Mouse (Mus musculus): Measurements from ENCODE around the gene Nanos2. TPM values are rescaled to one million over a fixed set of nuclear protein-coding genes. Genes with fewer than 3 reads are reported as not detected.

The Nanos2 gene
- polyA plus RNA-seq, 1 experiment from 2014 or later: not detected

DNA sequence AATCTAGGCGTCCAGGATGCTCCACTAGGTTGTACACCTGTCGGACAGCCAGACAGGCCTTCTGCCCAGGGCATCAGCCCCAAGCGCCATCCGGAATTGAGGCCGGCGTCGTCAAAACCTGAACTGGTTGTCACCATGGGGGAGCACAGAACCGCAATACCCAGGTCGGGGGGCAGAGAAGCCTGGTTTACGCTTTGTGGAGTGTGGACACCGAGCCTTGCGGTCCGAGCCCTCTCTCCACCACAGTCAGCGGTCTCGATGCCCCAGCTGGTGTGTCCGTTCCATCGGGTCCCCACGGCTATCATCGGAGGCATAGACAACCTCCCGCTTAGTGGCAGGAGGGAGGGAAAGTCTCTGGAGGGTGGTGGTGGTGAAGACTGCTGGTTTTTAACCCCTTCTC is 24.4 kb upstream of the Nanos2 start:
- H3K4me1 ChIP-seq: peaks cover 19% of the 10 kb centered on the region
- peak overlapping the region; percentile 43 for H3K4me2 ChIP-seq
- 1% methylated on average over 20 of the region's 20 CpGs for WGBS
- H3K9me3 ChIP-seq: no peaks in the 10 kb centered on the region
- H3K27me3 ChIP-seq (replicated peaks): peaks cover 72% of the 10 kb centered on the region
- no peak for ATAC-seq (ENCODE audit: insufficient read depth, low FRiP score, low read depth)
- no peak overlapping the region for H3K27ac ChIP-seq
- no peak overlapping the region for H3K9ac ChIP-seq
- H3K36me3 ChIP-seq: no peaks in the 10 kb centered on the region
- H3K4me3 ChIP-seq (replicated peaks): peak overlapping the region; percentile 8; the same call in 1 of the 2 replicates

DNA sequence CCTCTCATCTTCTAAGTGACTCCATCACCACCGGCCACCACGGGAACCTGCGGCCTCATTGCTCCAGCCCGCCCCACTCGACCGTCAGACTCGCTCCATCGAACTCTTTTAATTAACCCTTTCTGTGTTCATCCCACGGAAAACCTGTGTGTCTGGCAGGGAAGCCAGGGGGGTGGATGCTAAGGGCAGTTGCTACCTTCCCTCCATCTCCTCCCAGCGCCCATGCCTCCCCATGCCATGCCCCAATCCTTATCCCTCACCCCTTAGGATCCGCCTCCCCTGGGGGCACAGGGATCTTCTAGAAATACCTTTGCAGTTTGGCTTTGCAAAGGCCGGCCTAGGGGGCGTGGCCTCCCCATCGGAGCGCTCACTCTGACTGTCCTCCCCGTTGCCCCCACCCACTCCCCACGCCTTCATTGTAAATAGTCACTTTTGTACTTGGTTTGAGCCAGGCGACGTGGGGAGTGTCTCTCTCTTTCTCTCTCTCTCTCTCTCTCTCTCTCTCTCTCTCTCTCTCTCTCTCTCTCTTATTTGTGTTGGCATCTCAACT is 23.8 kb upstream of the Nanos2 start:
- Histone ChIP-seq H3K36me3 (no peaks in the 10 kb centered on the region), H3K27me3 (replicated peaks) (peaks cover 67% of the 10 kb centered on the region), H3K4me3 (replicated peaks) (no peak overlapping the region), H3K9ac (no peak overlapping the region), H3K4me2 (no peak overlapping the region; the same call in 1 of the 2 replicates), H3K4me1 (peaks cover 15% of the 10 kb centered on the region; the same call in 1 of the 2 replicates), H3K9me3 (no peaks in the 10 kb centered on the region), H3K27ac (no peak overlapping the region)
- WGBS: 1% methylated on average over 19 of the region's 19 CpGs
- ATAC-seq (ENCODE audit: insufficient read depth, low FRiP score, low read depth): no peak

DNA sequence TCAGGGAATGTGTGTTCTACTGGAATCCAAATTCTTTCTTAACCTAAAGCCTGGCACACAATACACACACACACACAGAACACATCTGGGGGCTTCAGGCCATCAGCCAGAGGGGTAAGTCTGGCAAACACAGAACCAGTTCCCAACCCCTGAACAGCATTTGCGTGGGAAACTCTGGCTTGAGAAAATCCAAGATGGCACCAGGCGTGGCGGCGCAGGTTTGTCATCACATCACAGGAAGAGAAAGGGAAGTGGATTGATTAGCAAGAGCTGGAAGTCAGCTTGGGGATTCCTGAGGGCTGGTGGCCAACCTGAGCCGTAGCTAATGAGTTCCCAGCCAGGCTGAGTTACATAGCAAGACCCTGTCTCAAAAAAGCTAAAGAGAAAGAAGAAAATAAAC is 21.9 kb upstream of the Nanos2 start:
- ATAC-seq (ENCODE audit: insufficient read depth, low FRiP score, low read depth): no peak
- no peak overlapping the region for H3K4me3 ChIP-seq (replicated peaks)
- no peak overlapping the region for H3K9ac ChIP-seq
- H3K36me3 ChIP-seq: no peaks in the 10 kb centered on the region
- no peak overlapping the region for H3K27ac ChIP-seq
- peaks cover 50% of the 10 kb centered on the region for H3K27me3 ChIP-seq (replicated peaks)
- H3K9me3 ChIP-seq: no peaks in the 10 kb centered on the region
- 75% methylated on average over 5 of the region's 5 CpGs for WGBS
- peaks cover 11% of the 10 kb centered on the region; the same call in 1 of the 2 replicates for H3K4me1 ChIP-seq
- H3K4me2 ChIP-seq: no peak overlapping the region

DNA sequence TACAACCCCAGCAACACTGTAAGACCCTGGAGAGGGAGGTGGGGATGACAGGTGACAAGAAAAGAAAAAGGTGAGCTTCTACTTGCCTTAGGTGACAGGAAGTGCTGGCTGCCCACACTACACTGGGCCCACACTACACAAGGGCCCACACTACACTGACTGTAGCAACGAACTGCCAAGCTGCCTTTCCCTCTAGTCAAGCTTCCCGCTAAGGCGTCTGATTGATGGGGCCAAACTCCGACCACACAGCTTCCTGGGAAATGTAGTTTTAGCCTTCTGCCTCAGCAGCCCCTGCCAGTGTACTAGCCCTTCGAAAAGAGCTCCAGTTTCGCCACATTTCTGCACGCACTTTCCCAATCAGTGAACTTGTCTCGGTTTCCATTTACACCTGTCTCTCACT is 19.6 kb upstream of the Nanos2 start:
- H3K27me3 ChIP-seq (replicated peaks): peaks cover 28% of the 10 kb centered on the region
- peaks cover 7% of the 10 kb centered on the region; the same call in 1 of the 2 replicates for H3K4me1 ChIP-seq
- no peak overlapping the region for H3K4me2 ChIP-seq
- no peak overlapping the region for H3K4me3 ChIP-seq (replicated peaks)
- 11% methylated on average over 8 of the region's 8 CpGs for WGBS
- H3K9me3 ChIP-seq: no peaks in the 10 kb centered on the region
- H3K27ac ChIP-seq: no peak overlapping the region
- no peak overlapping the region for H3K9ac ChIP-seq
- no peak; the same call in 1 of the 2 replicates for ATAC-seq (ENCODE audit: insufficient read depth, low FRiP score, low read depth)
- H3K36me3 ChIP-seq: no peaks in the 10 kb centered on the region

DNA sequence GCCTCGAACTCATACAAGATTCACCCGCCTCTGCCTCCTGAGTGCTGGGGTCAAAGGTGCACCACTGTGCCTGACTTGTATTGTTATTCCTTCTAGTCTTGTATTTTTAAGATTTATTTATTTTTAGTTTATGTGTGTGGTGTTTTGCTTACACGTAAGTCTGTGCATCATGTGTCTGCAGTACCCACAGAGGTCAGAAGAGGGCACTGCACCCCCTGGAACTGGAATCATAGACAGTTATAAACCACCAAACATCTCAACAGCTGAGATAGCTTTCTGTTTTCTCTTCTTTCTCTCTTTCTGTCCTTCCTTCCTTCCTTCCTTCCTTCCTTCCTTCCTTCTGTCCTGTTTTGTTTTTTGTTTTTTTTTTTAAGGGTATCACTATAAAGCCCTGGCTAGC is 16.2 kb upstream of the Nanos2 start:
- ATAC-seq (ENCODE audit: insufficient read depth, low FRiP score, low read depth): no peak
- no peak overlapping the region for H3K4me3 ChIP-seq (replicated peaks)
- H3K9me3 ChIP-seq: no peaks in the 10 kb centered on the region
- H3K4me1 ChIP-seq: no peaks in the 10 kb centered on the region
- WGBS: 84% methylated on average over 3 of the region's 3 CpGs
- 0 out of 2 replicates have a peak, but pooled peaks cover 4% of the 10 kb centered on the region for H3K27me3 ChIP-seq (replicated peaks)
- no peak overlapping the region for H3K9ac ChIP-seq
- H3K27ac ChIP-seq: no peak overlapping the region
- no peaks in the 10 kb centered on the region for H3K36me3 ChIP-seq
- no peak overlapping the region for H3K4me2 ChIP-seq

DNA sequence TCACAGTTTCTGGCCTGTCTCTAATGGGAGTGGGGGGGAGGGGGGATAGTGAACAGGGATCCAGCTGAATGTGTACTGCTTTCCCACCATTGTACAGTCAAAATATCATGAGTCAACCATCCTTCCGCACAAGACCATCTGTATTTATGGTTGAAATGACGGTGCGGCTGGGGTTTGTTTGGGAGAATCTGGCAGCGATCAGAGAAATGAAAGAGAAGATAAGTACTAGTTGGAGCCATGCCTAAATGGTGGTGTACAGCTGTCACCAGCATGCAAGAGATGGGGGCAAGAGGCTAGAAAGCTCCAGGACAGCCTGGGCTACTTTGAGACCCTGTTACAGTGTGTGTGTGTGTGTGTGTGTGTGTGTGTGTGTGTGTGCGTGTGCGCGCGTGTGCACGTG is 8.8 kb upstream of the Nanos2 start:
- H3K4me1 ChIP-seq: no peaks in the 10 kb centered on the region
- no peak overlapping the region for H3K9ac ChIP-seq
- H3K36me3 ChIP-seq: no peaks in the 10 kb centered on the region
- H3K4me3 ChIP-seq (replicated peaks): no peak overlapping the region
- no peak overlapping the region for H3K27ac ChIP-seq
- WGBS: 64% methylated on average over 9 of the region's 9 CpGs
- H3K9me3 ChIP-seq: no peaks in the 10 kb centered on the region
- no peak overlapping the region for H3K4me2 ChIP-seq
- H3K27me3 ChIP-seq (replicated peaks): 0 out of 2 replicates have a peak, but pooled peaks cover 4% of the 10 kb centered on the region
- no peak for ATAC-seq (ENCODE audit: insufficient read depth, low FRiP score, low read depth)

DNA sequence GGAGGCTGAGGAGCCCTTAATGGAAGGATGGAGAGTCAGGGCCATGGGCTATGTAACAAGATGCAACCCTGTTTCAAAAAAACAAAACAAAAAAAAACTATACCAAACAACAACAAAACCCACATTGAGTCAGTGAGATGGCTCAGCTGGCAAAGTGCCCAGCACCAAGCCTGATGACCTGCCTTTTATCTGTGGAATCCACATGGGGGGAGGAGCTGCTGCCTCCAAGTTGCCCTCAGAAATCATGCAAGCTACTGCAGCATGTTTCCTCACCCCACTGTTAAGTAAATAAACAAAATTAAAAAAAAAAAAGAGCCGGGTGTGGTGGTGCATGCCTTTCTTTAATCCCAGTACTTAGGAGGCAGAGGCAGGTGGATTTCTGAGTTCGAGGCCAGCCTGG is 697 bp upstream of the Nanos2 start:
- WGBS: 62% methylated on average over 2 of the region's 2 CpGs
- Histone ChIP-seq H3K36me3 (no peaks in the 10 kb centered on the region), H3K9me3 (no peaks in the 10 kb centered on the region), H3K4me3 (replicated peaks) (no peak overlapping the region), H3K4me2 (no peak overlapping the region), H3K4me1 (peaks cover 8% of the 10 kb centered on the region), H3K27me3 (replicated peaks) (peaks cover 5% of the 10 kb centered on the region; the same call in 1 of the 2 replicates), H3K9ac (no peak overlapping the region), H3K27ac (no peak overlapping the region)
- ATAC-seq (ENCODE audit: insufficient read depth, low FRiP score, low read depth): no peak

DNA sequence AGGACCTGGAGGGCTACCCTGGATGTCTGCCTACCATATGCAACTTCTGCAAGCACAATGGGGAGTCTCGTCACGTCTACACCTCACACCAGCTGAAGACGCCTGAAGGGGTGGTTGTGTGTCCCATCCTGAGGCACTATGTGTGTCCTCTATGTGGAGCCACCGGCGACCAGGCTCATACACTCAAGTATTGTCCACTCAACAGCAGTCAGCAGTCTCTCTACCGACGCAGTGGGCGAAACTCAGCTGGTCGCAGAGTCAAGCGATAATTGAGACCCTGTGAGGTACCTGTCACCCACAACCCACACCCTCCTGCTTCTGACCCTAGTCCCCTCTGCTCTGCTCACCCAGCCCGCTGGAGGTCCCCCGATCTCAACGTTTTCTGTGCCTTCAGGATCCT is 547 bp downstream of the Nanos2 start:
- peaks cover 18% of the 10 kb centered on the region for H3K4me1 ChIP-seq
- ATAC-seq (ENCODE audit: insufficient read depth, low FRiP score, low read depth): no peak
- no peaks in the 10 kb centered on the region for H3K9me3 ChIP-seq
- H3K4me2 ChIP-seq: no peak overlapping the region
- no peak overlapping the region for H3K9ac ChIP-seq
- 68% methylated on average over 13 of the region's 13 CpGs for WGBS
- H3K27ac ChIP-seq: no peak overlapping the region
- no peak overlapping the region for H3K4me3 ChIP-seq (replicated peaks)
- H3K36me3 ChIP-seq: no peaks in the 10 kb centered on the region
- peaks cover 18% of the 10 kb centered on the region; the same call in 1 of the 2 replicates for H3K27me3 ChIP-seq (replicated peaks)

DNA sequence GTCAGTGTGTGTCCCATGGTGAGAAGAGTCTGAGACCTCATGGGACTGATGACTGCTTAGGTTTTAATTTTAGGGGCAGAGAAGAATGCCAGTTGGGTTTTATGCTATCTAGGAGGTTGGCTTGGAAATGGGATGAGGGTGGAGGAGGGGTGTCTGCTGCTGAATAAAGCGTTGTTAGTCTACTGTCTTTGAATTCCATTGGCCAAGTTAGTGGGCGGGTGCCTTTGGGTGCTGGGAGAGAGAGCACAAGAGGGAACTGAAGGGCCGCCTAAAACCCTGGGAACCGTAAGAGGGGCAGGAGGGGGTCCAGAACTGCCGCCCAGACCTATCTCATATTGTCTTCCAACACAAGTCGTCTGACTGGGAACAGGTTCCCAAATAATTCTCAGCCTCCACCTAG is 1.6 kb downstream of the Nanos2 start:
- no peak for ATAC-seq (ENCODE audit: insufficient read depth, low FRiP score, low read depth)
- Histone ChIP-seq H3K36me3 (no peaks in the 10 kb centered on the region), H3K27me3 (replicated peaks) (peaks cover 28% of the 10 kb centered on the region; the same call in 1 of the 2 replicates), H3K9ac (no peak overlapping the region), H3K4me3 (replicated peaks) (no peak overlapping the region), H3K4me1 (peaks cover 18% of the 10 kb centered on the region), H3K4me2 (no peak overlapping the region), H3K9me3 (no peaks in the 10 kb centered on the region), H3K27ac (no peak overlapping the region)
- WGBS: 67% methylated on average over 6 of the region's 6 CpGs

DNA sequence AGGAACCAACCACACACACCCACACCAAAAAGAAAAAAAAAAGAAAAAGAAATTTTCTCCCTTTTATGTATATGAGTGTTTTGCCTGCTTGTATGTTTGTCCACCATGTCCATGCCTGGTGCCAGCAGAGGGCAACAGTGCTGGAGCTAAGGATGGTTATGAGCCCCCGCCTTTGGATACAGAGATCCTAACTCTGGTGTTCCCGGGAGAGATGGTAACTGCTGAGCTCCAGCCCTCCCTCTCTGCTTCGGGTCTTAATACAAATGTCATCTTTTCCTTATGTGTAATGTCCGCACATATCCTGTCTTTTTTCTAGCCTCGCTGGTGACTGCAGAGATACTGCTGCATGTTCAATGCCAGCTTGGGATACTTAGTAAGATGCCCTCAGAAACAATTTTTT is 2.8 kb downstream of the Nanos2 start:
- Histone ChIP-seq H3K27me3 (replicated peaks) (peaks cover 28% of the 10 kb centered on the region; the same call in 1 of the 2 replicates), H3K9ac (no peak overlapping the region), H3K27ac (peak overlapping the region; percentile 80; the same call in 1 of the 2 replicates), H3K36me3 (no peaks in the 10 kb centered on the region), H3K4me2 (peak overlapping the region; percentile 93), H3K9me3 (no peaks in the 10 kb centered on the region), H3K4me1 (peaks cover 18% of the 10 kb centered on the region), H3K4me3 (replicated peaks) (peak overlapping the region; percentile 46)
- WGBS: 11% methylated on average over 5 of the region's 5 CpGs
- no peak for ATAC-seq (ENCODE audit: insufficient read depth, low FRiP score, low read depth)

DNA sequence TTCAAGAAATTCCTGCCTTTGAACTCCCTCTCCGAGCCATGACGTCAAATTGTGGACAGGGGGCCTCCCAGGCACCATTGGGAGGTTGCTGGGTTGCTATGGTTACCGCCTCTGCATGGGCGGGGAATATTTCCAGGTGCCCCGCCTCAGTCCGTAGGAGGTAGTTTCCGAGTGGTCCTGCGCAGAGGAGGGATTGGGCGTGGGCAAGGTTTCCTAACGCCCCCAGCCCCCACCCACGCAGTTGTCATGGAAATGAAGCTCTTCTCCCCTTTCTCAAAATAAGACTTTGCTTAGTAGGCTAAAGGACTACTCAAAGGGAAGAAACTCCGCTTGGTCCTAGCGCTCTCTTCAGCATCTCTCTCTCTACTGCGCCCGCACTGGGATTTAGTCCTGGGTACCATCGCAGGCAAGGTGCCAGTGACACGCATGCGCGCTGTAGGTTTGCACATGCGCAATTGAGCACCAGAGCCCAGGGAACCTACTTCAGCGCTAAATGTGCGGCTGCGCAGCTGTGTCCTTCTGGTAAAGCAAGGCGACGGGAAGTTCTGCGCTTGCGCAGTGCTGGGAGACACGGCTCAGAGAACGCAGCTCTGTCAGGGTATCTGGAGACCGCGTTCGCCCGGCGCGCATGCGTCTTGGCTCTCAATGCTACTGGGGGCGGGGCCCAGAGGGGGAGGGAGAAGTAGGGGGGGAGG is 3.5 kb downstream of the Nanos2 start, which contains the start of gene Mypop:
Gene Mypop, plus strand, starts transcription at position 645 of the 695 bp plus-strand sequence.
- under 1% methylated on average over 37 of the region's 37 CpGs for WGBS
- Histone ChIP-seq H3K27ac (peak within 1 kb of the TSS; percentile 80), H3K4me1 (peaks cover 18% of the 10 kb centered on the region), H3K27me3 (replicated peaks) (peaks cover 28% of the 10 kb centered on the region; the same call in 1 of the 2 replicates), H3K4me2 (peak within 1 kb of the TSS; percentile 93), H3K36me3 (no peaks in the 10 kb centered on the region), H3K4me3 (replicated peaks) (peak within 1 kb of the TSS; percentile 46), H3K9ac (peak within 1 kb of the TSS; percentile 4), H3K9me3 (no peaks in the 10 kb centered on the region)
- ATAC-seq (ENCODE audit: insufficient read depth, low FRiP score, low read depth): peak; percentile 94

DNA sequence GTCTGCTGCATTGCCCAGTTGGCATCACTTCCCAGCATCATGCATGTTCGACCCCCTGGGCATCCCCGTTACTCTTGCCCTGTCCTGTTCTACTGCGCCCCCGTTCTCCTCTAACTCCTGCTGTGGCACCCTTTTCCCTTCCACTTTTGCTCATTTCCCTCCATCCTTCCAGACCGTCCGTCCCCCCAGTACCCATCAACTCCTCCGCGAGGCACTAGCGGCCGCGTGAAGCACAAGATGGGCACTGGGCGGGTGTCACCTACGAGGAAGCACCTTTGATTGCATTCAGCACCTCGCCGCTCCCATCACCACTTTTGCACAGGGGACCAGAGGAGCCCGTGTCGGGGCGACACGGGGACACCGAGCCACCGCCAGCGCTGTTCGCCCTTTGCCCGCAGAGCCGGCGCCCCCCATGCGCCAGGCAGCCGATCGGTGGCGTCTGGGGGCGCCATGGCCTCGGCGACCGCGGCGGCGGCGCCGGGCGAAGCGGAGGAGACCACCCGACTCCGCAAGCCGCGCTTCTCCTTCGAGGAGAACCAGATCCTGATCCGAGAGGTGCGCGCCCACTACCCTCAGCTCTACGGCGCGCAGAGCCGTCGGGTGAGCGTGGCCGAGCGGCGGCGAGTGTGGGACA is 4.6 kb downstream of the Nanos2 start:
- Histone ChIP-seq H3K4me1 (peaks cover 18% of the 10 kb centered on the region), H3K4me2 (peak overlapping the region; percentile 93), H3K27me3 (replicated peaks) (peaks cover 28% of the 10 kb centered on the region; the same call in 1 of the 2 replicates), H3K4me3 (replicated peaks) (peak overlapping the region; percentile 46), H3K27ac (no peak overlapping the region), H3K9ac (peak overlapping the region; percentile 4), H3K36me3 (no peaks in the 10 kb centered on the region), H3K9me3 (no peaks in the 10 kb centered on the region)
- under 1% methylated on average over 59 of the region's 59 CpGs for WGBS
- 0 out of 2 replicates have a peak, but pooled peaks have one; percentile 7 for ATAC-seq (ENCODE audit: insufficient read depth, low FRiP score, low read depth)

All from stomach, embryonic 15.5 days (tissue).